Mouse (Mus musculus) liver, adult 2 months (tissue): ENCODE data around the gene Utrn. TPM values are rescaled to one million over a fixed set of nuclear protein-coding genes. Genes with fewer than 3 reads are reported as not detected.

ENCODE experiments used
- DNase-seq: peaks from one replicate; pipeline ENCODE4 v3.0.0-alpha.2; 2011; ENCODE audit warnings: low read depth, low spot score; ENCODE audit errors: extremely low read depth
- H3K27ac ChIP-seq: fragments of 200-500 bp; replicated peaks from 2 replicates; pipeline ENCODE4 v1.5.1; 2012; ENCODE audit warnings: low read depth, mild to moderate bottlenecking, control low read depth, inconsistent platforms, low read length; ENCODE audit not compliant: insufficient read depth
- H3K27me3 ChIP-seq: fragments of 200-500 bp; 2 replicates; pipeline ENCODE4 v1.6.1; 2012; ENCODE audit warnings: mild to moderate bottlenecking, moderate library complexity, low read length, inconsistent platforms; ENCODE audit not compliant: control insufficient read depth, insufficient read depth
- H3K36me3 ChIP-seq: fragments of 200-500 bp; 2 replicates; pipeline ENCODE4 v1.6.1; 2012; ENCODE audit warnings: low read length, inconsistent platforms; ENCODE audit not compliant: control insufficient read depth, insufficient read depth
- H3K4me1 ChIP-seq: fragments of 200-500 bp; 2 replicates; pipeline ENCODE4 v1.6.1; 2011; ENCODE audit warnings: low read length; ENCODE audit not compliant: control insufficient read depth, insufficient read depth
- H3K4me3 ChIP-seq: fragments of 200-500 bp; 2 replicates; pipeline ENCODE4 v1.5.1; 2011; ENCODE audit warnings: low read depth, mild to moderate bottlenecking, control low read depth, low read length, moderate library complexity; ENCODE audit not compliant: insufficient read depth
- H3K79me2 ChIP-seq: fragments of 200-500 bp; 2 replicates; pipeline ENCODE4 v1.6.1; 2012; ENCODE audit warnings: inconsistent platforms, mild to moderate bottlenecking, low read length, moderate library complexity; ENCODE audit not compliant: control insufficient read depth, insufficient read depth
- H3K9ac ChIP-seq: fragments of 200-500 bp; 2 replicates; pipeline ENCODE4 v1.6.1; 2012; ENCODE audit warnings: low read depth, mild to moderate bottlenecking, control low read depth, inconsistent platforms, low read length
- CTCF ChIP-seq: fragments of 200-500 bp; IDR thresholded peaks from 2 replicates; pipeline ENCODE4 v1.5.1; 2011; ENCODE audit warnings: low read depth, low read length, control low read depth
- POLR2A ChIP-seq: fragments of 200-500 bp; IDR thresholded peaks from 2 replicates; pipeline ENCODE4 v1.6.1; 2011; ENCODE audit warnings: low read length, control low read depth; ENCODE audit not compliant: insufficient read depth; ENCODE audit errors: extremely low read depth
- WGBS: fragments of 180-500 bp; shearing (Covaris S2); methylation state at CpG from one replicate; pipeline ENCODE4 v1.1.7; 2018; 5-methylcytosine and 5-hydroxymethylcytosine counted together
- polyA plus RNA-seq: library from polyadenylated mRNA; depleted of rRNA; stranded (reverse); fragments of >200 nt; gene quantifications from 2 replicates; pipeline ENCODE4 v1.2.3, GENCODE M21; 2012
- total RNA-seq: library from RNA; depleted of rRNA; stranded (reverse); fragments of >200 nt; gene quantifications from 2 replicates; pipeline ENCODE4 v1.2.3, GENCODE M21; 2014

Gene Utrn
- total and polyA plus RNA-seq, 2 experiments = 5.9 to 25.7 TPM

GRCm38 (mm10) chr10:12482975-12483374 lies 386.2 kb downstream of the Utrn start:
- no peak for DNase-seq
- Histone ChIP-seq H3K36me3 (peaks cover 25% of the 10 kb centered on the region), H3K79me2 (no peaks in the 10 kb centered on the region), H3K9ac (no peak overlapping the region), H3K27me3 (no peaks in the 10 kb centered on the region), H3K27ac (no peak overlapping the region), H3K4me3 (no peak overlapping the region), H3K4me1 (no peaks in the 10 kb centered on the region)
- no peak for TF ChIP-seq POLR2A
- no peak for TF ChIP-seq CTCF
- 95% methylated on average over 3 of the region's 3 CpGs for WGBS

DNA sequence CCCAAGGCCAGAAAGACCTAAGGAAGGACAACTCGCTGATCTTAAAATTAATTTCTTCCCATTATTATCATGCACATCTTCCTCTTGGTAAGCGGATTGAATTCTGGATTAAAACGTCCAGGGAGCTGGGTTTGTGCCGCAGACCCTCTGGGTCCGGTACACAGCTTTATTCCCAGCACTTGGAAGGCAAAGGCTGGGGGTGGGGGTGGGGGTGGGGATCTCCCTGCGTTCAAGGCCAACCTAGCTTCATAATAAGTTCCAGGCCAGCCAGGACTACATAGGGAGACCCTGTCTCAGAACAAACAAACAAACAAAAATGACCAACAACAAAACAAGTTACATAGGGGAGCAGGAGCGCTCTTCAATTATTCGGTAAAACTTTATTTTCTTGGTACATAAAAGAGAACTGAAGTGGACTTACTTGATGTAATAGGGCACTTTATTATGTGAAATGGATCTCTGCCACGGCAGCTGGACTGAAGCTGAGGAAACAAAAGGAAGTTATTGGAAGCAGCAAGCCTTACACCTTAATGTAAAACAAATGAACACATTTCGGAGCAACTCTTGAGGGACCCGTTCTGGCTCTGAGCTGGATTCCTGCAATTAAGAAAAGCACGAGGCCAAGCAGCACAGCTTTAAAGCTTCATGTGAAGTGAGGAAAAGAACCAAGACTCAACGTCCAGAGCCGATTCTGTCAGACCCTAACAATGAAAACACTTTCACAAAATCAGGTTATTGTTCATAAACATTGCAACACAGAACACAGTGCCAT lies 394.1 kb downstream of the Utrn start:
- no peak for DNase-seq
- 92% methylated on average over 14 of the region's 14 CpGs for whole genome bisulfite sequencing
- peaks cover 7% of the 10 kb centered on the region for H3K36me3 ChIP-seq
- H3K4me1 ChIP-seq = peaks cover 5% of the 10 kb centered on the region; the same call in 1 of the 2 replicates
- H3K79me2 ChIP-seq = no peaks in the 10 kb centered on the region
- H3K27me3 ChIP-seq = no peaks in the 10 kb centered on the region
- no peak overlapping the region for H3K9ac ChIP-seq
- TF ChIP-seq CTCF = no peak
- H3K4me3 ChIP-seq = no peak overlapping the region
- H3K27ac ChIP-seq = no peak overlapping the region

DNA sequence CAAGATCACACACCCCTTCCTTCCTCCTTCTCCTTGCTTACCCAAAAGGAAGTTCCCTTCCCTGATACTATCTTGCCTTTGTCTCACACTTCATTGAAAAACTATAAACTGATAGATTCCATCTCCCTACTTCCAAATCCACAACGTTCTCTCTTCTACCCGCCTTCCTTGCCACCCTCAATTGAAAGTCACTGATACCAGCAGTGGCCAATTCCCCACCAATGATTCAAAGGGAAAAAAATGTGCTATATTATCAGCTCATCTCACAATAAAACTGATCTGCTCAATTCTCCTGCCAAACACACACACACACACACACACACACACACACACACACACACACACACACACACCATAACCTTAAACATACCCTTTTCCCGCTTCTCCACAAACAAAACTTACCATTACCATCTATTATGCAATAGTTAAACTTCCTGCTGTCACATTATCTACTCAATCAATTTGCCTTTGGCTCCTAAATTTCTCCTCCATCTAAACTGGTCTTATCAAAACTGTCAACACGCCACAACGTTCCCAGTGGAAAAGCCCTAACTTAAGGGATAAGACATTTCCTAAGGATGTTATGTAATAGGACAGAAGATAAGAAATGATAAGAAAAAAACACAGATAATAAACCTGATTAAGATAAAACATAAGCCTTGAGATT lies 399.6 kb downstream of the Utrn start:
- Histone ChIP-seq H3K27ac (no peak overlapping the region), H3K27me3 (no peaks in the 10 kb centered on the region), H3K36me3 (peaks cover 3% of the 10 kb centered on the region), H3K4me1 (peaks cover 8% of the 10 kb centered on the region; the same call in 1 of the 2 replicates), H3K9ac (no peak overlapping the region), H3K79me2 (no peaks in the 10 kb centered on the region), H3K4me3 (no peak overlapping the region)
- WGBS = 21% methylated on average over 5 of the region's 5 CpGs
- no peak for TF ChIP-seq CTCF
- no peak for TF ChIP-seq POLR2A
- peak; percentile 81 for DNase-seq

GRCm38 (mm10) chr10:12467544-12467943 lies 401.6 kb downstream of the Utrn start:
- DNase-seq = peak; percentile 42
- Histone ChIP-seq H3K36me3 (peaks cover 12% of the 10 kb centered on the region), H3K9ac (no peak overlapping the region), H3K4me1 (peaks cover 8% of the 10 kb centered on the region; the same call in 1 of the 2 replicates), H3K4me3 (no peak overlapping the region), H3K79me2 (no peaks in the 10 kb centered on the region), H3K27ac (no peak overlapping the region), H3K27me3 (no peaks in the 10 kb centered on the region)
- 10% methylated on average over 2 of the region's 2 CpGs for WGBS
- TF ChIP-seq CTCF (no peak), POLR2A (no peak)

DNA sequence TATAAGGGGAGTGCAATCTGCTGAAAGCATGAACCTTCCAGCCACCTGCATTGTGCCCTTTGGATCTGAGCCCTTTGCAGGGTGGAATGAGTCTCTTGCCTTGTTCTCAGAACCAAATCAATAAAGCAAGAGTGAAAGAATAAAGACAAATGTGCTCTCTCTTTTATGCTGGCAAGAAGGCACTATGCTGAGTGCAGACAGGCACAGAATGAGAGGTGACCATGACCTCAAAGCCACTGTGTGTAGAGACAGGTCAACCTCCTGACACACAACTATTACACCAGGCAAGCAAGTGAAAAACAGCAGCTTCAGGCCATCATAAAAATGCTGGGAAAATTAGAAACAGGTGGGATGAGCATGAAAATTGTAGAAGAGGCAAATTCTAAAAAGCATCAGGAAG lies 408.2 kb downstream of the Utrn start:
- no peak overlapping the region for H3K4me3 ChIP-seq
- DNase-seq = peak; percentile 61
- H3K4me1 ChIP-seq = peaks cover 6% of the 10 kb centered on the region
- no peak overlapping the region for H3K9ac ChIP-seq
- H3K27ac ChIP-seq = no peak overlapping the region
- H3K27me3 ChIP-seq = no peaks in the 10 kb centered on the region
- no peaks in the 10 kb centered on the region for H3K79me2 ChIP-seq
- peaks cover 19% of the 10 kb centered on the region for H3K36me3 ChIP-seq
- TF ChIP-seq CTCF (no peak), POLR2A (no peak)

GRCm38 (mm10) chr10:12456867-12457266 lies 412.3 kb downstream of the Utrn start:
- WGBS = 98% methylated on average over 1 of the region's 1 CpGs

More at GRCm38 (mm10) chr10:12456867-12457266, 412.3 kb downstream of the Utrn start:
- Histone ChIP-seq H3K9ac (no peak overlapping the region), H3K27me3 (no peaks in the 10 kb centered on the region), H3K79me2 (no peaks in the 10 kb centered on the region), H3K4me1 (peaks cover 5% of the 10 kb centered on the region), H3K4me3 (no peak overlapping the region), H3K36me3 (peaks cover 12% of the 10 kb centered on the region; the same call in 1 of the 2 replicates), H3K27ac (no peak overlapping the region)
- TF ChIP-seq POLR2A (no peak), CTCF (no peak)
- no peak for DNase-seq
